Mouse (Mus musculus) heart, postnatal 0 days (tissue): Measurements from ENCODE around the gene Map1lc3b. TPM values are rescaled to one million over a fixed set of nuclear protein-coding genes. Genes with fewer than 3 reads are reported as not detected.

Source experiments
- ATAC-seq: fragments of 200-750 bp; cut with Nextera tagmentation; 2 replicates; pipeline ENCODE4 v1.8.0; 2017; ENCODE audit warnings: low read depth, moderate number of reproducible peaks, moderate library complexity; ENCODE audit not compliant: insufficient read depth
- DNase-seq: peaks from one replicate; pipeline ENCODE4 v3.0.0-alpha.2; 2016; ENCODE audit warnings: low spot score
- H3K27ac ChIP-seq: fragments of 300-500 bp; sonication (generic); 2 replicates; pipeline ENCODE4 v1.5.1; 2014; ENCODE audit warnings: low read depth, mild to moderate bottlenecking
- H3K27me3 ChIP-seq: fragments of 300-500 bp; sonication (generic); 2 replicates; pipeline ENCODE4 v1.6.1; 2014; ENCODE audit warnings: low read length, mixed read lengths; ENCODE audit not compliant: control insufficient read depth, insufficient read depth
- H3K36me3 ChIP-seq: fragments of 300-500 bp; sonication (generic); replicated peaks from 2 replicates; pipeline ENCODE4 v1.6.1; 2014; ENCODE audit warnings: low read length, mixed read lengths; ENCODE audit not compliant: control insufficient read depth, insufficient read depth
- H3K4me1 ChIP-seq: fragments of 300-500 bp; sonication (generic); 2 replicates; pipeline ENCODE4 v1.6.1; 2014; ENCODE audit warnings: antibody characterized with exemption; ENCODE audit not compliant: control insufficient read depth, insufficient read depth
- H3K4me2 ChIP-seq: fragments of 300-500 bp; sonication (generic); 2 replicates; pipeline ENCODE4 v1.6.1; 2014; ENCODE audit warnings: low read depth, mild to moderate bottlenecking, low read length, moderate library complexity
- H3K4me3 ChIP-seq: fragments of 300-500 bp; sonication (generic); 2 replicates; pipeline ENCODE4 v1.5.1; 2014; ENCODE audit warnings: low read depth, low read length
- H3K9ac ChIP-seq: fragments of 300-500 bp; sonication (generic); replicated peaks from 2 replicates; pipeline ENCODE4 v1.6.1; 2014; ENCODE audit warnings: low read depth, low read length, mixed read lengths
- H3K9me3 ChIP-seq: fragments of 300-500 bp; sonication (generic); replicated peaks from 2 replicates; pipeline ENCODE4 v1.6.1; 2016; ENCODE audit warnings: low read length; ENCODE audit not compliant: control insufficient read depth
- CTCF ChIP-seq: IDR thresholded peaks from 2 replicates; pipeline ENCODE4 v1.5.1; 2016; ENCODE audit warnings: antibody characterized with exemption, control low read depth, low read depth
- EP300 ChIP-seq: IDR thresholded peaks from 2 replicates; pipeline ENCODE4 v1.6.1; 2016; ENCODE audit warnings: antibody characterized with exemption, low read depth
- WGBS: fragments of 180-500 bp; shearing (Covaris S2); extraction: QIAGEN DNeasy Blood & Tissue Kit; methylation state at CpG from one replicate; pipeline ENCODE4 v1.1.7; 2014; 5-methylcytosine and 5-hydroxymethylcytosine counted together
- polyA plus RNA-seq: library from polyadenylated mRNA; unstranded; fragments of >200 nt; fragmentation: Nextera tagmentation; extraction: Ambion mirVana; gene quantifications from 2 replicates; pipeline ENCODE4 v1.2.1, GENCODE M21; 2015
- total RNA-seq: library from RNA; depleted of rRNA; stranded (reverse); fragments of >200 nt; gene quantifications from 2 replicates; pipeline ENCODE4 v1.2.3, GENCODE M21; 2014; ENCODE audit warnings: low replicate concordance

Gene Map1lc3b
- total and polyA plus RNA-seq, 2 experiments from 2014 or later, result 186 to 313 TPM

- Histone ChIP-seq H3K4me1 (peaks cover 36% of the 10 kb centered on the region), H3K27ac (peak overlapping the region; percentile 35; the same call in 1 of the 2 replicates), H3K36me3 (no peaks in the 10 kb centered on the region; the same call in none of the 2 replicates), H3K4me2 (no peak overlapping the region), H3K4me3 (no peak overlapping the region), H3K9me3 (no peaks in the 10 kb centered on the region), H3K27me3 (no peaks in the 10 kb centered on the region), H3K9ac (no peak overlapping the region)
- ATAC-seq (no peak), DNase-seq (no peak)
- TF ChIP-seq CTCF, result peak; percentile 39
- no peak for TF ChIP-seq EP300
- WGBS, result 42% methylated on average over 1 of the region's 1 CpGs
These were observed 31.7 kb downstream of the Map1lc3b start for GRCm38 (mm10) chr8:121621879-121622278.

- Histone ChIP-seq H3K27me3 (no peaks in the 10 kb centered on the region), H3K36me3 (peaks cover 8% of the 10 kb centered on the region; the same call in 1 of the 2 replicates), H3K9ac (no peak overlapping the region; the same call in 1 of the 2 replicates), H3K4me3 (no peak overlapping the region), H3K27ac (no peak overlapping the region), H3K9me3 (no peaks in the 10 kb centered on the region), H3K4me1 (peaks cover 33% of the 10 kb centered on the region), H3K4me2 (no peak overlapping the region)
- no peak for DNase-seq
- no peak for TF ChIP-seq EP300
- TF ChIP-seq CTCF, result no peak
- ATAC-seq, result no peak
- WGBS, result 82% methylated on average over 8 of the region's 8 CpGs
These were observed 32.9 kb downstream of the Map1lc3b start for GRCm38 (mm10) chr8:121623043-121623442.

- TF ChIP-seq CTCF (no peak), EP300 (no peak)
- Histone ChIP-seq H3K9ac (no peak overlapping the region), H3K4me2 (no peak overlapping the region), H3K4me3 (no peak overlapping the region), H3K27ac (no peak overlapping the region), H3K27me3 (no peaks in the 10 kb centered on the region), H3K9me3 (no peaks in the 10 kb centered on the region), H3K4me1 (peaks cover 18% of the 10 kb centered on the region), H3K36me3 (peaks cover 15% of the 10 kb centered on the region; the same call in 1 of the 2 replicates)
- 52% methylated on average over 4 of the region's 4 CpGs for WGBS
- DNase-seq, result no peak
- no peak for ATAC-seq
These were observed 38.5 kb downstream of the Map1lc3b start for GRCm38 (mm10) chr8:121628681-121629080.

- DNase-seq (peak; percentile 30), ATAC-seq (peak; percentile 57)
- H3K27me3 ChIP-seq, result no peaks in the 10 kb centered on the region
- H3K4me3 ChIP-seq, result no peak overlapping the region
- no peak overlapping the region for H3K9ac ChIP-seq
- 42% methylated on average over 7 of the region's 7 CpGs for WGBS
- no peak overlapping the region for H3K4me2 ChIP-seq
- peak overlapping the region; percentile 56 for H3K27ac ChIP-seq
- no peaks in the 10 kb centered on the region for H3K9me3 ChIP-seq
- H3K4me1 ChIP-seq, result peaks cover 20% of the 10 kb centered on the region
- TF ChIP-seq CTCF (no peak), EP300 (no peak)
- H3K36me3 ChIP-seq, result peaks cover 15% of the 10 kb centered on the region; the same call in 1 of the 2 replicates
These were observed 41.5 kb downstream of the Map1lc3b start for GRCm38 (mm10) chr8:121631645-121632071.

GRCm38 (mm10) chr8:121632401-121632800 is 42.2 kb downstream of the Map1lc3b start:
- TF ChIP-seq EP300, result no peak
- TF ChIP-seq CTCF, result no peak
- 41% methylated on average over 5 of the region's 5 CpGs for WGBS
- H3K36me3 ChIP-seq, result peaks cover 13% of the 10 kb centered on the region; the same call in 1 of the 2 replicates
- no peak overlapping the region for H3K4me2 ChIP-seq
- H3K27ac ChIP-seq, result peak overlapping the region; percentile 56
- H3K27me3 ChIP-seq, result no peaks in the 10 kb centered on the region
- H3K4me3 ChIP-seq, result no peak overlapping the region
- DNase-seq, result no peak
- no peak overlapping the region for H3K9ac ChIP-seq
- no peak for ATAC-seq
- H3K9me3 ChIP-seq, result no peaks in the 10 kb centered on the region
- H3K4me1 ChIP-seq, result peaks cover 20% of the 10 kb centered on the region

GRCm38 (mm10) chr8:121635534-121635933 is 45.4 kb downstream of the Map1lc3b start:
- WGBS, result 32% methylated on average over 6 of the region's 6 CpGs
- peaks cover 25% of the 10 kb centered on the region for H3K4me1 ChIP-seq

More at GRCm38 (mm10) chr8:121635534-121635933, 45.4 kb downstream of the Map1lc3b start:
- DNase-seq (peak; percentile 36), ATAC-seq (peak; percentile 57; the same call in 1 of the 2 replicates)
- H3K4me2 ChIP-seq, result no peak overlapping the region
- no peaks in the 10 kb centered on the region for H3K9me3 ChIP-seq
- no peaks in the 10 kb centered on the region for H3K27me3 ChIP-seq
- peak overlapping the region; percentile 75 for H3K27ac ChIP-seq
- TF ChIP-seq CTCF (peak; percentile 30), EP300 (no peak)
- no peak overlapping the region for H3K4me3 ChIP-seq
- H3K9ac ChIP-seq, result no peak overlapping the region
- no peaks in the 10 kb centered on the region for H3K36me3 ChIP-seq
